Mouse (Mus musculus): ENCODE data around the gene 1700123O20Rik.

The 1700123O20Rik gene

DNA sequence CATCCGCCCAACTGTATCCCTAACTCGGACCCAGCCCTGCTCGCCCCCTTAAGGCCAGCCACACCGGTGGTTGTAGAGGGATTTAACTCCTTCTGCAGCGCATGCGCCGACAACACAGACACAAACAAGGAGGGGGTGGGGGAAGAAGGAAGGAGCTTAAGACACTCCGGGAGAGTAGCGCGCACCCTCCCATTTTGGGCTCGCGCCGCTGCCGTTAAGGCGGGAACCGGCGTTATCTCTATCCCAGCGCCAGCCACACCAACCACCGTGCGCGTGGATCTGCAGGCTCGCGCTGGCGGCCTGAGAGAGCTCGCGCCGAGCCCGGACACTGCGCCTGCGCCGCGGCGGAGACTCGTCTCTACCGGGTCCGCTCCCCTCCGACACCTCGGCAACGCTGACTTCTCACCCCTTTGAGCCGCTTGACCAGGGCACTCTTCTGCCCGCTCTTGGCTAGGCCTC is at the start of gene 1700123O20Rik:
Gene 1700123O20Rik, plus strand, starts transcription at position 154 of the 459 bp plus-strand sequence.
- DNase-seq, result peak; percentile 84

DNA sequence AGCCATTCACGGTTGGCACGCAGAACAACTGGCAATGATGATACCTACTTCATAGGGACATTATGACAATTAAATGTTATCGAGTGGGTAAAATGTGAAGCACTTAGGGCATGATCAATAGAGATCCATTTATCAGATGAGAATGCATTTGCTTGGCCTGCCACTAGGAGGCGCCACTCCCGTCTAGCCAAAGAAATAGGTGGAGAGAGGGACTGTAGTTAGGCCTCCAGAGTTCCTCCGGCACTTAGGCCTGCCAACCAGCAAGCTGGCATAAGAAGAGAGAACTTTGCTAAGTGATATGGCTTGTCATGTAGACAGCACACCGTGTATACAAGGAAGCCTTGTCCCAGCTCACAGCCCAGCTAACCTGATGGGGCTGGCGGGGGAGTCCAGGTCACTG is 49.1 kb upstream of the 1700123O20Rik start:
- DNase-seq, result peak; percentile 60

DNA sequence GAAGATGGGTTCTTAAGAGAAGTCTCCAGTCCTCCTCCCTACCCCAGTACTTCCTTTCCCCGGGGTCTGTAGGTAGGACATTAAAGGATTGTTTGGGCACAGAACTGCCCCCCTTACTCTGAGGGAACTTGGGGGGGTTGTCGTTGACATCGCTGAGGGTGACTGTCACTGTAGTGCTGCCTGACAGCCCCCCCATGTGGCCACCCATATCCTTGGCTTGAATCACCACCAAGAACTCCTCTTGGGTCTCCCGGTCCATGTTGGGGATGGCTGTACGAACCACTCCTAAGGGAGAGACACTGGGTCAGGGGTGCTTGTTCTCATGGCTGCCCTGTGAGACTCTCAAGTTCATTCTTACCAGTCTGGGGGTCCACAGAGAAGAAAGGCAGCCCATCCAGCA is 47.8 kb upstream of the 1700123O20Rik start:
- DNase-seq, result peak; percentile 44

DNA sequence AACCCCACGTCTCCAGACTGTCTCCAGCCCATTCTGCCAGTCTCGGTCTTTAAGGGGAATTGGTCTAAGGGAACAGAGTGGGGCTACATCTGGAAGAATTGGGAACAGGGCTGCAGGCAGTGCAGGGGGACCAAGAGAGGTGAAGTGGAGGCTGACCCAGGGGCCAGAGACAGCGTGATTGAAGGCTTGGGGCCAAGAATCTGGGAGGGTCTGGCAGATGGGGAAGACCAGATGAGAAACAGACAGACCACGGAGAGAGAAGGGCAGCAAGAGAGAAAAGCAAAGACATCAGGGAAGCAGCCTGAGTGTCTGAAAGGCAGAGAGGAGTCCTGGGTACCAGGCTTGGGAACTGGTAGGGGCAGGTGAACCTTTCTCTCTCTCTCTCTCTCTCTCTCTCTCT is 45.9 kb upstream of the 1700123O20Rik start:
- DNase-seq, result no peak

DNA sequence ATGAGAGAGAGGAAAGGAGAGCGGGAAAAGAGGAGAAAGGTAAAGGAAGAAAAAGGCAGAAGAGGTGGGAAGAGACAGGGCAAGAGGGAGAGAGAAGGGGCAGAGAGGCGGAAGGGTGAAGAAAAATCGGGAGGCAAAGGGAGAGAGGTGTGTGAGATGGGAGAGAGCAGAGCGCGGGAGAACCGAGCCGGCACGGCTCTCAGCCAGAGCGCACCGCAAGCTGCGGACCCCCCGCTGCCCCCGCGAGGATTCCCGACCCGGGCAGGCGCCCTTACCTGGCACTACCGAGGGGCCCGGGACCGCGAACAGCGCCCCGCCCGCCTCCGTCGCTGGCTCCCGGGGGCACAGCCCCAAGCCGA is 45.1 kb upstream of the 1700123O20Rik start, which contains the start of gene Gm17606:
Gene Gm17606, plus strand, starts transcription at position 7 of the 359 bp plus-strand sequence.
- no peak for DNase-seq

DNA sequence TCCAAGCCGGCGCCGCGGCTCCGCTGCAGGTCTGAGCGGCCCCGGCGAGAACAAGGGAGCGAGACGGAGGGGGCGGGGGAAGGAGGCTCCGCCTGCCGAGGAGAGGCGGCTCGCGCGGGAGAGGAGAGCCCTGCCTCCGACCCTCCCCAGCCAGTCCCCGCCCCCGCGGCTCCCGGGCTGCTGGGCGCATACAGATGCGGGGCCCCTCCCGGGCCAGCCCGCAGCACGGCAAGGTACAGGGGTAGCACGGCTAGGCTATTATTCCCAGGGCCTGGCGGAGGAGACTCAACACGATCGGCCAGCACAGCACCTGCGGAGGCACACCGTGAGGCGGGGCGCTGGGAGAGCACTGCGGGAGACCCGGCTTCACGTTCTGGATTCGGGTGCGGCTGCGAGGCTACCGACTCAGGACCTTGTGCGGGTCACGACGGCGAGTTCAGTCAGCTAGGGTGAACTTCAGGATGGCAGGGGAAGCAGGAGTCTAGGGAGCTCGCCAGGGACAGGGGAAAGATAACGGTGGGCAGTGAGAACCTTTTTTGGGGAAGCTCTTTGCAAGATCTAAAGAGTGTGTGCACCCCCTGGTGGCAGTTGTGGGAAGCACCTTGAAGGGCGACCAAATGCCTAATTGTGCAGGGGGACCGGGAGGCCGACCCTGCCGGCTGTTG is 44.6 kb upstream of the 1700123O20Rik start, which contains the start of gene Cdh24:
Gene Cdh24, minus strand, starts transcription at position 60 of the 665 bp plus-strand sequence.
- peak; percentile 96 for DNase-seq

DNA sequence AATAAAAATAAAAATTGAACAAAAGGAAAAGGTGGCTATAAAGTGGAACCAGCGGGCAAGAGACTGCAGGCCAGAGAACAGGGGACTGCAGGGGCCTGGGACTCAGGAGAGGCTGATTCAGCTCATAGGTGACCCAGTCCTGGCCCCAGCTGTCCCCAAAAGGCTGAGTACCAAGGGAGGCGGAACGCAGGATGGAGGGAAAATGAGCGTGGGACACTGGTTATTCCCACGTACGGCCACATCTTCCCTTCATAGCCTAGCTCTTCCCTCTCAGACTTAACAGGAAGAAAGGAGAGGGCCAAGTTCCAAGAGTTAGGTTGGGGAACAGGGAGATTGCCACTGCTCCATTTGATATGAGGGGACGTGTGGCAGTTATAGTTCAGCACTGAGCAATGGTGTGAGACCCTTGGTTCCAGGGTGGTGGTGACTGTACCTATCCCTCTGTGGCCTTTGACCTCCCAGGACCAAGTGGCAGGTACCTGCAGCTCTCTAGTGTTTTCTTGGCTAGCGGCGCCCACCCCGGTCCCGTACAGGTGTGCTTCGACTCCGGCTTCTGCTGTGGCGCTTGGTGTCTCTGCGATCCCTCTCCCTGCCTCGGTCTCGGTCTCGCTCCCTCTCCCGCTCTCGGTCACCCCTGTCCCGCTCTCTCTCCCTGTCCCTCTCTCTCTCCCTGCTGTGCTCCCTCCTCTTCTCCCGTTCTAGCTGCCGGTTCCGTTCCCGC is 43.6 kb upstream of the 1700123O20Rik start:
- no peak for DNase-seq

DNA sequence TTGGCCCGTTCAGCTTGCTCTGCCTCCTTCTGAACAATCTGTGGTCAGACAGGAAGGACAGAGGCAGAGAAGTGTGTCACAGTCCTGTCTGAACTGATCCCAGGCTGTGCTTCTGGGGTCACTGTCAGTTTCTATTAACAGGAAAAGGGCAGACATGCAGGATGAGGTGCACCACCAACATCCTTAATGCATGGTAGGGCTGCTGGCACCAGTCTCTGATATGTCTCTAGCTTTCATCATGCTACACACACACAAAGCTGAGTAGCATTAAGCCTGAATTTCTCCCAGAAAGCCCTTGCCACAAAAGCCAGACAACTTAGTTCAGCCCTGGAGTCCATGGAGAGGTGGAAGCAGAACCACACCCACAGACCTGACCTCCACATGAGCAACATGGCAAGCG is 43.0 kb upstream of the 1700123O20Rik start:
- DNase-seq, result no peak

DNA sequence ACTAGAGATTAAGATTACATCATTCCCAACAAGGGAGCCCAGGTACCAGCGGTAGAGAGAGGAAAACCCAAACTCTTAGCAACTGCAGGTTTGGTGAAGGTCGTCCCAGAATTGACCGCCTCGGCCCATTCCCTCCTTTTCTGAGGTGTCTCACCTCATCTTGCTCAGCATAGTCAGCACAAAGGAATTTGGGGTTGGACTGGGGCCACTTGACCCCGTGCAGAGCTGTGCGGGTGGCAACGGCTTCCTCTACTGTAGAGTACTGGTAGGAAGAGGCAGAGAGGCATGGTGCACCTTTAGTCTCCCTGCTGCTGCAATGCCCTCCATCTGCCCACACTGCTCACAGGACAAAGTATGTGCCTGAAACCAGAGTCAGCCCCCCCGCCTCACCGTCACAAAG is 41.7 kb upstream of the 1700123O20Rik start:
- DNase-seq, result no peak

DNA sequence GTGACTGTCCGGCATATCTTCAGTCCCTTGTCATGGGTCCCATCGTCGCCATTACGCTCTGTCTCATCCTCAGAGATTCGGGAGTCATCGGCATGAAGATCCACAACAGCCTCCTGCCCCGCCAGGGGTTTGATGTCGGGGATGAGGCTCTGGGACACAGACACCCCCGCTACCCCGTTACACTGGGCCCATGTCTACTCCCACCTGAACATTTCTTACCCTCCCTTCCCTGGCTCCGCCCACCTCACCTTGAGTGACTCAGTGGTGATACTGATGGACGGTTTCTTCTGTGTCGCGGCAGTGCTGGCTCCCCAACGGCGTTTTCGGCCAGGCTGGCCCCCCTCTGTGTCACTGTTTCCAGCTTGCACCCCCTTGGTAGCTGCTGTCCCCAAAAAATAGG is 39.6 kb upstream of the 1700123O20Rik start:
- no peak for DNase-seq

DNA sequence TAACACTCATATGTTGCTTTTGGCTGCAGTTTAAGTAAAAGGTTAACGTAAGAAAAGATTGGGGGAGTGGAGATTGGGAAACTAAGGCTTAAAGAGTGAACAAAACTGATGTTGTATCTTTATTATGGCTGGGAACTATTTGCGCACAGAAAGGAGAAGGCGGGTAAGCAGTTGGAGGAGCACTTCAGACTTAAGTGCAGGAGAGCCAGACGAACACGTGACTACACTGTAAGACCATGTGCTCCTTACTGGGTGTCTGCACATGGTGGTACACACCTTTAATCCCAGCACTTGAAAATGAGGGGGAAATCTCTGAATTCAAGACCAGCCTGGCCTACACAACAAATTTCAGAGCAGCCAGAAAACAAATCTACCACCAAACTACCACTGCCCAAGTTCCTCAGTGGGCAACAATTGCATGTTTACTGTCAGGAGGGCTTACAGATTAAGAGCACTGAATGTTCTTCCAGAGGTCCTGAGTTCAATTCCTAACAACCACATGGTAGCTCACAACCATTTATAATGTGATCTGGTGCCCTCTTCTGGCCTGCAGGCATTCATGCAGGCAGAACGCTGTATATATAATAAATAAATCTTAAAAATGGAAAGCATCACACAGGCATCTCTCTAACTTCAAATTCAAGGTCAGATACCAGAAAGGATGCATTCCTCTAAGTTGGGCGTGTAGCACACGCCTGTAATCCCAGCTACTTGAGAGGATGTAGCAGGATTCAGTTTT is 38.9 kb upstream of the 1700123O20Rik start:
- DNase-seq, result no peak

DNA sequence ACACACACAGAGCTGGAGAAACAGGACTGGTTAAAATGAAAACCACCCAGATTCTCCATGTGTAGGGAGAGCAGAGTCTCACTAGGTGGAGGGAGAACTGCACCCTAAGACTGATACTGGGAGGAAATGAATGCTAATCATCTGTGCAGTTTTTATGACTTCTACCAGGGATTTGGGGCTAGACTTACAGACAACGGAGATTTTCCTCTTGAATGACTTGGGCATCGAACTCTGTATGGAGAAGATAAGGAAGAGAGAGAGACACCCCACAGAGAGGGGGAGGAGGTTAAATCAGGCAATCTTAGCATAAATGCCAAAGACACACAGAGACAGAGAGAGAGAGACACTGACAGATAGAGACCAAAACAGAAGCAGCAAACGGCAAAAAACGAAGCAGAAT is 38.1 kb upstream of the 1700123O20Rik start:
- DNase-seq, result no peak

DNA sequence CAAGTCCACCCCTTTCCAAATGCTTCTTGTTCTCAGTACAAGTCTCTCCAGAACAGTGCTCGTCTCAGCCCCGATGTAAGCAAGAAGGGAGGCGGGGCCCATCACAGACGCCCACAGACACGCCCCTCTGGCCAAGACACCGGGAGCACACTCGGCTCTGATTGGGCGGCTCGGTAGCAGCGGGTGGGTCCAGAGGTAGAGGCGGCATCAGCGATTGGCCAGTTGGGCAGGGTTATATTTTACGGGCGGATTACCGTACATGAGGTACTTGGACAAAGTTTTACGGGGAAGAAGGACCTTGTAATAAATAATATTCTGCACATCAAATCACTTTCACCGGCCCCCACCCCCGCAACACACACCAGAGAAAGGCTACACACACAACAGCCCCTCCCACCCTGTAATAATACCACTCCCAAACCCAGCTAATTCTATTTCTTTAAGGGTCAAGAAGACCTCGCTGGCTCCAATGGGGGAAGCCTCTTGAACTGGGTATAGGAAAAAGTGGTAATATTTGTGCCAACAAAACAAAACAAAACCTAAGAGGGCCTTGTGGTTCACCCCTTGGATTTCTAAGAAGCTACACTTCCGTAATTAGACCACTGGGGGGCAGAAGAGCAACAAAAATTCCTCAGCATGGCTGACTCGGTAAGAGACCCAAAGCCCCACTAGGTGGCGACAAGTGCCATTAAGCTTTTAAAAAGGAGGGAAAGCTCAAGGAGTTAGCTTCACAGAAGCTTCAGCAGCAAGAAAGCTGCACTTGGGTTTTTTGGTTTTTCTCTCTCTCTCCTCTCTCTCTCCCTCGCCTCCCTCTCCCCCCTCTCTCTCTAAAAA is 35.2 kb upstream of the 1700123O20Rik start:
- DNase-seq, result peak; percentile 90

DNA sequence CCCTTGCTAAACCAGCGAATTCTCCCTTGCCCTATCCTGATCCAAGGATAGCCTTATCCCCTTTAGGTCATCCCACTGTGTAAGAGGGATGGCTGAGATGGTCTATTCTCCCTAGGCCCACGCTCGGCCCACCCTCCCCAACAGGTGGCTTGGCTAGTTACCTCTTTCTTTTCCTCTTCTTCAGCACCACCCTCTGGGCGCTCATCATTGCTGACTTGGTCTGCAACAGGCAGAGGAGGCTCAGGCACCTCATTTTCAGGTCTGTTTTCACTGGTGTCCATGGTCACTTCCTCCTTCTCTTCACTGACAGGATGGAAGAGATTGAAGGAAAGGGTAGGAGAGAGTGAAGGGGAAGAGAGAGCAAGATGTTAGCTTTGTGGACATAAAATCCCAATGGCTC is 34.5 kb upstream of the 1700123O20Rik start:
- DNase-seq, result no peak

DNA sequence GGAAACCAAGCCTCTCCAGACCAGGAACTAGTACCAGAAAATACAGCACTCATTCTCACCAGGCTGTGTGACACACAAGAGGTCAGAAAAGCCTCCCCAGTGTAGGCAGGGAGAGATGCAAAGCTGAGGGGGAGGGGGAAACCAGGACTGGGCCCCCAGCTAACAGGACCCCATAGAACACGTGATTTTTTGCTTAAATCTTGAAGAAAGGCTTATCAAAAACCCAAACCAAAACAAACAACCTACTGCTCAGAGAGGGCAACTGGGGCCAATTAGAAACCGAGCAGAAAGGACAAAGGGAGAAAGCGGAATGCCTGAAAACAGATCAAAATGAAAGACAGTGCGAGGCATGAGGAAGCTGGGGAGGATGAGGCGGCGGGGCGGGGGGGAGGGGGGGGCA is 33.2 kb upstream of the 1700123O20Rik start:
- no peak for DNase-seq

DNA sequence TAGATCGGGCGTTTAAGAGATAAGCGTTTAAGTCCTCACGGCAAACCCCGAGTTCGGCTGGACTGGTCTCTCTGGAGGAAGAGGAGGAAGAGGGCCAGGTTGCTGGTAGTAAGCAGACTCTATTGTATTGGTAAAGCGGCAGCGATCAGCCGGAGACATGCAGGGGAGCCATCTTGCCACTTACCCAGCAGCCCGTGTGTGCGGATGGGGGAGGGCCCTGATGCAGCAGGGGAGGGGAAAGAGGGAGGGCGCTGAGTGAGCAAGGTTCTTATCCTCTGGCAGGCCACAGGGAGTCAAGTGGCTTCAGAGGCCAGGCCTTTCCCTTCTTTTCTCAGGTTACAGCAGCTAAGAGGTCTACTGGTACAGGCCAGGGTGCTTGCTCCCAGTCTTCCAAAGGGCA is 32.5 kb upstream of the 1700123O20Rik start:
- DNase-seq, result peak; percentile 89

DNA sequence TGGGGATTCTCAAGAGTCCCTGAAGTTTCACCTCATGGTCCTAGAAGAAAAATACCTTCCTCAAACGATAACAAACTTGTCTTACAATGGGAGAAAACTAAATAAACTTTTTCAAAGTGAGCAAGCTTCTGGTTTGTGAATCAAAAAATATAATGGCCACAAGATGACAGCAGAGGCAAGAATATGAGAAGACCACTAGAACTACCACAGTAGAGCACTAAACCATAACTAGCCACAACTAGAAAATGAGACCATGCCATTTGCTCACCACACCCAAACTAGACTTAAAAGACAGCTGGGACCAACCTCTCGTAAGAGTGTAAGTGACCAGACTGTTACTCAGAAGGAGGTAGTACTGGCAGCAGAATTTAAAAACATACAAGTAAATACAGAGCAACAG is 26.0 kb upstream of the 1700123O20Rik start:
- no peak for DNase-seq

DNA sequence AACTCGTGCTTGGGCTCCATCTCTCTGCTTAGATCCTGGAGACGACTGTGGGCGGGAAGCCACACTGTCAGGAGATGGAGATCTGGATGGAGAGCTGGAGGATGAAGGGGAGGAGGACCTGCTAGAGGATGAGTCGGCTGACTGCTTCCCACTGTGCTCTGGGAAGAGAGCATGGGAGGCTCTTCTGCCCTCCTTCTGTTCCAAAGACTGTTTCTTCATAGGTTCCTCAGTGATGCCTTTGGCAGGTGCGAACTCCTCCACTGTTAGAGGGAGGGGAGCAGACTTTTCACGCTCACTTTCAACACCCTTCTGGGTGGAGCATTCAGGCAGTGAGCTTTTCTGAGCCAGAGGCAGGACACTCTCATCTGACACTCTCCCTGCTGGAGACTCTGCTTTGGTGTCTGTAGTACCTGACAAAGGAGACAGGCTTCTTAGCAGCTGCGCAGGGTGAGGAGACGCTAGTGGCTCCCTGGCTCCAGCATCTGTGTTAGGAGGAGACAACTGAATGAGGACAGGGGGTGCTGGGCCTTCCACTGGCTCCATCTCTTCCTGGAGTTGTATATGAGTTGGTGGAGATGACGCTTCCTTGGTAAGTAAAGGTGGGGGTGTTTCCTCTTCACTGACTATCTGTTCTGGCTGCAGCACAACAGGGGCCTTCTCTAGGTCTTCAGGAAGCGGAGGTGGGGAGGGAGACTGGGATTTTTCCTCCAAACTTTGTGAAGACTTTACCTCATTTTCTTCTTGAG is 21.4 kb upstream of the 1700123O20Rik start:
- DNase-seq, result no peak

DNA sequence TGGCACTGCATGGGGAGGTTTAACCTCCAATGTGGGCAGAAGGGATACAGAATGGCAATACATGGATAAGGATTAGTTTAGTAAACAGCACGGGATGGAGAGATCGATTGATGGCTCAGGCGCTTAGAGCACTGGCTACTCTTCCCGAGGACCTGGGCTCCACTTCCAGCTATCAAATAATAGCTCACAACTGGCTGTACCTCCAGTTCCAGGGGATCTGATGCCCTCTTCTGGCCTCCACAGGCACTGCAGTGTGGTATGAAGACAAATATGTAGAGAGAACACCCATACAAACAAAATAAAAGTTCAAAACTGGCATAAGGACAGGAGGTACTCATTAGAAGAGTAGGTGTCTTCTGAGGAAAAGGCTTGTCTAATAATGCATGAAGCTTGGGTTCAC is 16.6 kb upstream of the 1700123O20Rik start:
- DNase-seq, result peak; percentile 70

DNA sequence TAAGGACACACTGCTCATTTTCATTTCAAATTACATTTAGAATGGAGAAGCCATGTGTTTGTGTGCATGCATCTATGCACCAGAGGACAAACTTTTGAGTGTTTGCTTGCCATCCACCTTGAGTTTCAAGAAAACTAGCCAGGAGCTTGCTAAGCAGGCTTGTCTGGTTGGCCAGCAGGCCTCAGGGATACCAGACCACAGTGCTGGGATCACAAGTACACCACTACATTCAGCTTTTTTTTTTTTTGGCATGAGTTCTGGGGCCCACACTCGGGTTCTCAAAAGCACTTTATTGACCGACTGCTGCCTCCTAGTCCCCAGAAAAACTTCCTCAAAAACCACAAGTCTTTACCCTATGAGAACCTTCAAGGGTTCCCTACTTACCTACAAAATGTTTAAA is 11.7 kb upstream of the 1700123O20Rik start:
- no peak for DNase-seq

DNA sequence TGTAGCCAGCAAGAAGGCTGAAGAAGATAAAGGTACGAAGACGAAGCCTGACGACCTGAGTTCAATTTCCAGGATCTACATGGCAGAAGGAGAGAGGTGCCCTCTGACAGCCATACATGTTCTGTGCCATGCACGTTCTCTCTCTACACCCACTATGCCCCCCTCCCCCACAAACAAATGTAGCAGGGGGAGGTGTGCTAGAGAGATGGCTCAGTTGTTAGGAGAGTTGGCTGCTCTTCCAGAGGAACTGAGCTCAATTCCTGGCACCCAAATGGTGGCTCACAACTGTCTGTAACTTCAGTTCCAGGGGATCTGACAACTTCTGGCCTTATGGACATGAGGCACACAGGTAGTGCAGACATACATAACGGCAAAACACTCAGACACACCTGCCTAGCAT is 9.7 kb upstream of the 1700123O20Rik start:
- DNase-seq, result no peak
